18 mouse cellular contexts compared by ENCODE assay signal in the genomic region with DNA sequence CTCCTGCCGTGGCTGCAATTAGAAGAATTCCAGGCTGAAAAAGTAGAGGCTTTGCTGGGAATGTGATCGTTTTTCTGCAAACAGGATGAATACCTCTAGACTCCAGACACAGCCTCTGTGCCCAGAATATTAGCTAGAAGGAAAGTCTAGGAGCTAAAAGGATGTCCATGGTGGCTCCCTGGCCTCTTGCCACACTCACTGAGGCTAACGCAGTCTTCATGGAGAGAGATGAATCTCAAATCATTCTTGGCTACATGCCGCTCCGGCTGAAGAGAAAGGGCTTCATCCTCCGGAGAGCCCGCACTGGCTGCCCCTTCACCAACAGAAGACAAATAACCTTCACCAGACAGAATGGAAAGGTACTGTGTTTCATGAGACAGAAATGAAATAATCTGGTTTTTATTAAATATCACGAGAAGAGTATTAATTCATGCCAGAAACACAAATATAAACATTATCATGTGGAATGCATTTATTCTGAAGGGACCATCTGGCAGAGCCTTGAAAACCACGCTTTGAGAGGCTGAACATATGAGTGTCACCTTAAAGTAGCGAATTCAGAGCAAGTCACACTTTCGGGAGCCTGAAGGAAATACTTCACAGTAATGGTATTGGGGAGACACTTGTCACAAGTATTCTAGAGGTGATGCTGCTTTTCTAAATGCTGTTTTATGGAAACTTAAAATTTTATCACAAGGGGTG. TPM values are rescaled to one million over a fixed set of nuclear protein-coding genes. Genes with fewer than 3 reads are reported as not detected.
DNase-seq lines count a peak whose midpoint lies in the region; ATAC-seq and TF ChIP-seq lines count a peak whose summit lies in the region.
"Had no signal": no experiment of that assay in that cellular context is flagged by ENCODE, and none has a peak within 500 bp of the region (broad histone marks: within the 10 kb centered on the region; RNA-seq: fewer than 3 reads in every experiment).

No protein-coding gene starts in this region.

- TF ChIP-seq CTCF in brain, embryonic 14.5 days (IDR thresholded peaks at IDR 0.05; ENCODE audit: borderline replicate concordance, extremely low read depth, insufficient read depth, insufficient read length) = no peak

- H3K36me3 ChIP-seq in intestine, embryonic 16.5 days (ENCODE audit: control insufficient read depth, insufficient read depth, low read length) = no peaks in the 10 kb centered on the region
- no peaks in the 10 kb centered on the region for H3K36me3 ChIP-seq in intestine, embryonic 15.5 days
- H3K36me3 ChIP-seq in limb, embryonic 13.5 days = peaks cover 4% of the 10 kb centered on the region
- H3K36me3 ChIP-seq: stomach, embryonic 15.5 days had no signal

- no peak for TF ChIP-seq POLR2A in brain, embryonic 14.5 days (IDR thresholded peaks at IDR 0.05; ENCODE audit: borderline replicate concordance, extremely low read depth, insufficient read depth, insufficient read length, poor library complexity, severe bottlenecking)

- no peaks in the 10 kb centered on the region for H3K27me3 ChIP-seq in intestine, embryonic 16.5 days (replicated peaks; ENCODE audit: control insufficient read depth, insufficient read depth, low read length)
- H3K27me3 ChIP-seq in intestine, embryonic 15.5 days (replicated peaks) = no peaks in the 10 kb centered on the region
- H3K27me3 ChIP-seq in limb, embryonic 13.5 days = no peaks in the 10 kb centered on the region
- H3K27me3 ChIP-seq: Patski; stomach, embryonic 15.5 days had no signal

- 57% methylated on average over 11 of the region's 11 CpGs for WGBS in intestine, embryonic 16.5 days
- WGBS in intestine, embryonic 15.5 days = 56% methylated on average over 11 of the region's 11 CpGs
- WGBS in limb, embryonic 13.5 days = 51% methylated on average over 11 of the region's 11 CpGs

- no peaks in the 10 kb centered on the region for H3K4me1 ChIP-seq in intestine, embryonic 16.5 days (ENCODE audit: control insufficient read depth, insufficient read depth, low read length)
- no peaks in the 10 kb centered on the region for H3K4me1 ChIP-seq in intestine, embryonic 15.5 days (replicated peaks)
- H3K4me1 ChIP-seq in limb, embryonic 13.5 days = peaks cover 36% of the 10 kb centered on the region
- H3K4me1 ChIP-seq: stomach, embryonic 15.5 days had no signal

- 0 out of 2 replicates have a peak overlapping the region, but pooled peaks have one; percentile 17 for H3K27ac ChIP-seq in intestine, embryonic 16.5 days (ENCODE audit: low read length)
- no peak overlapping the region for H3K27ac ChIP-seq in intestine, embryonic 15.5 days
- peak overlapping the region; percentile 73 for H3K27ac ChIP-seq in limb, embryonic 13.5 days
- H3K27ac ChIP-seq: gastrocnemius, adult 2 months; stomach, embryonic 15.5 days had no signal

- H3K9ac ChIP-seq in intestine, embryonic 16.5 days (ENCODE audit: low read depth, low read length) = no peak overlapping the region
- H3K9ac ChIP-seq in intestine, embryonic 15.5 days = no peak overlapping the region
- H3K9ac ChIP-seq in limb, embryonic 13.5 days = no peak overlapping the region
- H3K9ac ChIP-seq: stomach, embryonic 15.5 days had no signal

- no peaks in the 10 kb centered on the region for H3K9me3 ChIP-seq in intestine, embryonic 16.5 days (ENCODE audit: control insufficient read depth, low read length)
- no peaks in the 10 kb centered on the region for H3K9me3 ChIP-seq in intestine, embryonic 15.5 days
- no peaks in the 10 kb centered on the region for H3K9me3 ChIP-seq in limb, embryonic 13.5 days
- H3K9me3 ChIP-seq: stomach, embryonic 15.5 days had no signal

- DNase-seq in brain, embryonic 14.5 days (ENCODE audit: low read depth) = peak; percentile 47
- peak; percentile 56 to 69 for DNase-seq in cerebellum, postnatal 25 days
- no peak for DNase-seq in kidney, adult 18-20 months
- no peak for DNase-seq in yolk sac, embryonic 10.5 days (ENCODE audit: low spot score)
- DNase-seq: adrenal gland, adult 2 months; gastrocnemius, adult 2 months; heart, postnatal 36 days; kidney, adult 11 months; kidney, postnatal 4 days; thymus, postnatal 4 days had no signal

- no peak overlapping the region for H3K4me3 ChIP-seq in intestine, embryonic 16.5 days (ENCODE audit: low read length)
- H3K4me3 ChIP-seq in intestine, embryonic 15.5 days (replicated peaks) = no peak overlapping the region
- no peak overlapping the region for H3K4me3 ChIP-seq in limb, embryonic 13.5 days
- H3K4me3 ChIP-seq: erythroblast, embryonic 14.5 days; gastrocnemius, adult 2 months; stomach, embryonic 15.5 days had no signal

- H3K4me2 ChIP-seq in intestine, embryonic 16.5 days (ENCODE audit: low read depth, low read length) = no peak overlapping the region
- H3K4me2 ChIP-seq in intestine, embryonic 15.5 days (replicated peaks) = no peak overlapping the region
- peak overlapping the region; percentile 23; the same call in 1 of the 2 replicates for H3K4me2 ChIP-seq in limb, embryonic 13.5 days (replicated peaks)
- H3K4me2 ChIP-seq: stomach, embryonic 15.5 days had no signal

- no peak for ATAC-seq in intestine, embryonic 16.5 days
- ATAC-seq in intestine, embryonic 15.5 days = no peak
- no peak for ATAC-seq in limb, embryonic 13.5 days (ENCODE audit: low FRiP score, low read depth)
- ATAC-seq: Patski had no signal

RNA-seq across cellular contexts. Expression of gene 1700011L22Rik, which starts 46.8 kb away (rescaled TPM):
- not detected in 2 replicates for polyA plus RNA-seq in intestine, embryonic 16.5 days (2015; fragmentation: Nextera tagmentation; extraction: Ambion mirVana)
- polyA plus RNA-seq in intestine, embryonic 15.5 days (2015; fragmentation: Nextera tagmentation; extraction: Ambion mirVana) = not detected in 2 replicates
- polyA plus RNA-seq in brain, embryonic 14.5 days (2012; rRNA removed) = not detected in 2 replicates
- polyA plus RNA-seq in limb, embryonic 13.5 days (2015; fragmentation: Nextera tagmentation; extraction: Ambion mirVana) = 0.25 TPM in 1 of 2 replicates, not detected in the other
- polyA plus RNA-seq: adrenal gland, adult 2 months; erythroblast, embryonic 14.5 days; liver, embryonic 16.5 days; small intestine, adult 2 months; stomach, embryonic 15.5 days had no signal

Comparison
In these comparisons a context has a peak if more than half of its experiments do, and no peak if none do; other contexts are left out.
1. DNase-seq: peak in brain, embryonic 14.5 days (single experiment) and cerebellum, postnatal 25 days (2 of 2); none in kidney, adult 18-20 months (single experiment) and yolk sac, embryonic 10.5 days (single experiment).